Mouse (Mus musculus) stomach, postnatal 0 days (tissue): ENCODE data around the gene Spint1.

ENCODE experiments used
- CTCF ChIP-seq: IDR thresholded peaks from 2 replicates; pipeline ENCODE4 v1.5.1; 2016; ENCODE audit warnings: antibody characterized with exemption, low read depth, mild to moderate bottlenecking, moderate library complexity
- EP300 ChIP-seq: optimal IDR thresholded peaks from 2 replicates; pipeline ENCODE3; 2016; ENCODE audit warnings: antibody characterized with exemption

DNA sequence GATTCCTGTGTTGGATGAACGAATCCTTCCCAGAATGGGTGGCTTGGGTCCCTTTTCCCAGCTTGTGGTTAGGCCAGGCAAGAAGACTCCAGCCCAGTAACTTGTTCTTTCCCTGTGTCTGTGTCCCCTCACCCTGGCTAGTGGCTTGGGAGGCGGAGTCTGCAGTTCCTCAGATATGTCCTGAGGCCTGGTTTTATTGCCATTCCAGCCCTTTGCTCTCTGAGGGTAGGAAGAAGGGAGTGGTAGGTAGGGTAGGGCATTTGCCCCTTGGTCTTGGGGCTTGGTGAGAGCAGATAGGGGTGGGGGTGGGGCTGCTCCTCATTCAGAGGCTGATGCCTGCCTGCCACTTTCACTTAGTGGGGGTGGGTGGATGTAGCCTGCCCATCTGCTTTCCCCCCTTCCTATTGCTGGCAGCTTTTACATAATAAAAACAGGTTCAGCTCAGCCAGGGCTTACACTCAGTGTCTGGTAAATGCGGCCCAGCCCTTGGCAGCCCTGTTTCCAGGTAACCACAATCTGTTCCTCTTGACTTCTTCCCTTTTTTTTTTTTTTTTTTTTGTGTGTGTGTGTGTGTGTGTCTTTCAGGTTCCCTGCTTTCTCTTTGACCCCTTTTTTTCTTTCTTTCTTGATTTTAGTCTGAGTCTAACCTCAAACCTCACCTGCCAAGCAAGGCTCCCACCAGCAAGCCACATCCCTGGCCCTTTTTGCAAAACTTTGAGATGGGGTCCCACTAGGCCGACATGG lies 3.1 kb downstream of the Spint1 start:
- no peak for TF ChIP-seq CTCF
- TF ChIP-seq EP300: no peak
